Mouse (Mus musculus) kidney, embryonic 16.5 days (tissue): ENCODE measurements around the gene Tomm20. TPM values are rescaled to one million over a fixed set of nuclear protein-coding genes. Genes with fewer than 3 reads are reported as not detected.
A peak's percentile ranks its signal among the peaks of the same experiment; 100 is the strongest.

Experiments
- ATAC-seq: fragments of 200-750 bp; cut with Nextera tagmentation; 2 replicates; pipeline ENCODE4 v1.8.0; 2017; ENCODE audit warnings: moderate TSS enrichment; ENCODE audit not compliant: low FRiP score, low TSS enrichment
- H3K27ac ChIP-seq: fragments of 300-500 bp; sonication (generic); 2 replicates; pipeline ENCODE4 v1.5.1; 2014; ENCODE audit warnings: low read length
- H3K27me3 ChIP-seq: fragments of 300-500 bp; sonication (generic); 2 replicates; pipeline ENCODE4 v1.6.1; 2014; ENCODE audit warnings: low read length, control low read depth, mixed read lengths; ENCODE audit not compliant: insufficient read depth
- H3K36me3 ChIP-seq: fragments of 300-500 bp; sonication (generic); 2 replicates; pipeline ENCODE4 v1.6.1; 2014; ENCODE audit warnings: low read length, control low read depth, mixed read lengths; ENCODE audit not compliant: insufficient read depth
- H3K4me1 ChIP-seq: fragments of 300-500 bp; sonication (generic); 2 replicates; pipeline ENCODE4 v1.6.1; 2014; ENCODE audit warnings: low read length, control low read depth, mixed read lengths; ENCODE audit not compliant: insufficient read depth
- H3K4me2 ChIP-seq: fragments of 300-500 bp; sonication (generic); replicated peaks from 2 replicates; pipeline ENCODE4 v1.6.1; 2014; ENCODE audit warnings: low read depth, low read length
- H3K4me3 ChIP-seq: fragments of 300-500 bp; sonication (generic); 2 replicates; pipeline ENCODE4 v1.5.1; 2014; ENCODE audit warnings: mild to moderate bottlenecking, low read length
- H3K9ac ChIP-seq: fragments of 300-500 bp; sonication (generic); replicated peaks from 2 replicates; pipeline ENCODE4 v1.6.1; 2014; ENCODE audit warnings: low read length
- H3K9me3 ChIP-seq: fragments of 300-500 bp; sonication (generic); 2 replicates; pipeline ENCODE4 v1.6.1; 2016; ENCODE audit warnings: low read length, control low read depth
- WGBS: fragments of 180-500 bp; shearing (Covaris S2); extraction: QIAGEN DNeasy Blood & Tissue Kit; methylation state at CpG from one replicate; pipeline ENCODE4 v1.1.7; 2014; 5-methylcytosine and 5-hydroxymethylcytosine counted together
- polyA plus RNA-seq: library from polyadenylated mRNA; unstranded; fragments of >200 nt; fragmentation: Nextera tagmentation; extraction: Ambion mirVana; gene quantifications from 2 replicates; pipeline ENCODE4 v1.2.1, GENCODE M21; 2015

Gene Tomm20
- polyA plus RNA-seq, 1 experiment from 2014 or later = 258 TPM

- WGBS = 85% methylated on average over 3 of the region's 3 CpGs
- H3K27ac ChIP-seq = no peak overlapping the region
Observed at GRCm38 (mm10) chr8:126921432-126921831, 24.2 kb downstream of the Tomm20 start.

GRCm38 (mm10) chr8:126920845-126921244 lies 24.8 kb downstream of the Tomm20 start:
- ATAC-seq = peak; percentile 87
- Histone ChIP-seq H3K4me3 (no peak overlapping the region), H3K36me3 (0 out of 2 replicates have a peak, but pooled peaks cover 2% of the 10 kb centered on the region), H3K27me3 (no peaks in the 10 kb centered on the region), H3K9me3 (no peaks in the 10 kb centered on the region; the same call in 1 of the 2 replicates), H3K4me2 (no peak overlapping the region), H3K4me1 (peaks cover 20% of the 10 kb centered on the region), H3K27ac (peak overlapping the region; percentile 66), H3K9ac (peak overlapping the region; percentile 32)
- WGBS = 12% methylated on average over 3 of the region's 3 CpGs

More at GRCm38 (mm10) chr8:126921432-126921831, 24.2 kb downstream of the Tomm20 start:
- Histone ChIP-seq H3K9me3 (no peaks in the 10 kb centered on the region; the same call in 1 of the 2 replicates), H3K9ac (no peak overlapping the region), H3K4me3 (no peak overlapping the region), H3K36me3 (0 out of 2 replicates have a peak, but pooled peaks cover 2% of the 10 kb centered on the region), H3K4me1 (peaks cover 20% of the 10 kb centered on the region), H3K27me3 (no peaks in the 10 kb centered on the region), H3K4me2 (no peak overlapping the region)
- no peak for ATAC-seq

GRCm38 (mm10) chr8:126920386-126920785 lies 25.3 kb downstream of the Tomm20 start:
- H3K9me3 ChIP-seq = no peaks in the 10 kb centered on the region; the same call in 1 of the 2 replicates
- H3K9ac ChIP-seq = peak overlapping the region; percentile 32
- H3K4me3 ChIP-seq = no peak overlapping the region
- 72% methylated on average over 6 of the region's 6 CpGs for WGBS
- no peak overlapping the region for H3K4me2 ChIP-seq
- 0 out of 2 replicates have a peak, but pooled peaks cover 2% of the 10 kb centered on the region for H3K36me3 ChIP-seq
- peak overlapping the region; percentile 66 for H3K27ac ChIP-seq
- H3K4me1 ChIP-seq = peaks cover 20% of the 10 kb centered on the region
- ATAC-seq = no peak
- H3K27me3 ChIP-seq = no peaks in the 10 kb centered on the region

GRCm38 (mm10) chr8:126919703-126920102 lies 25.9 kb downstream of the Tomm20 start:
- no peak for ATAC-seq
- H3K27ac ChIP-seq = peak overlapping the region; percentile 78
- 69% methylated on average over 5 of the region's 5 CpGs for WGBS
- H3K36me3 ChIP-seq = 0 out of 2 replicates have a peak, but pooled peaks cover 2% of the 10 kb centered on the region
- no peaks in the 10 kb centered on the region; the same call in 1 of the 2 replicates for H3K9me3 ChIP-seq
- H3K4me2 ChIP-seq = no peak overlapping the region
- H3K4me3 ChIP-seq = no peak overlapping the region
- H3K4me1 ChIP-seq = peaks cover 22% of the 10 kb centered on the region
- no peak overlapping the region for H3K9ac ChIP-seq
- no peaks in the 10 kb centered on the region for H3K27me3 ChIP-seq

- Histone ChIP-seq H3K9ac (peak overlapping the region; percentile 18; the same call in 1 of the 2 replicates), H3K9me3 (no peaks in the 10 kb centered on the region; the same call in 1 of the 2 replicates), H3K4me1 (peaks cover 26% of the 10 kb centered on the region), H3K36me3 (0 out of 2 replicates have a peak, but pooled peaks cover 2% of the 10 kb centered on the region), H3K27me3 (no peaks in the 10 kb centered on the region), H3K27ac (peak overlapping the region; percentile 78), H3K4me3 (no peak overlapping the region), H3K4me2 (no peak overlapping the region)
- WGBS = 28% methylated on average over 2 of the region's 2 CpGs
- ATAC-seq = peak; percentile 84
Observed at GRCm38 (mm10) chr8:126919255-126919654, 26.4 kb downstream of the Tomm20 start.

GRCm38 (mm10) chr8:126918356-126918755 lies 27.3 kb downstream of the Tomm20 start:
- Histone ChIP-seq H3K27me3 (no peaks in the 10 kb centered on the region), H3K4me1 (peaks cover 32% of the 10 kb centered on the region), H3K4me3 (no peak overlapping the region), H3K4me2 (no peak overlapping the region), H3K9ac (no peak overlapping the region), H3K9me3 (no peaks in the 10 kb centered on the region; the same call in 1 of the 2 replicates), H3K36me3 (0 out of 2 replicates have a peak, but pooled peaks cover 2% of the 10 kb centered on the region), H3K27ac (no peak overlapping the region)
- 96% methylated on average over 1 of the region's 1 CpGs for WGBS
- ATAC-seq = no peak

- no peak overlapping the region for H3K4me3 ChIP-seq
- H3K27me3 ChIP-seq = no peaks in the 10 kb centered on the region
- 0 out of 2 replicates have a peak, but pooled peaks cover 2% of the 10 kb centered on the region for H3K36me3 ChIP-seq
- no peak overlapping the region for H3K27ac ChIP-seq
- H3K4me2 ChIP-seq = no peak overlapping the region
- H3K4me1 ChIP-seq = peaks cover 37% of the 10 kb centered on the region
- no peak for ATAC-seq
- no peaks in the 10 kb centered on the region; the same call in 1 of the 2 replicates for H3K9me3 ChIP-seq
- 66% methylated on average over 6 of the region's 6 CpGs for WGBS
- H3K9ac ChIP-seq = no peak overlapping the region
Observed at GRCm38 (mm10) chr8:126917179-126917905, 28.3 kb downstream of the Tomm20 start.

GRCm38 (mm10) chr8:126916611-126917010 lies 29.0 kb downstream of the Tomm20 start:
- Histone ChIP-seq H3K36me3 (no peaks in the 10 kb centered on the region), H3K27me3 (no peaks in the 10 kb centered on the region), H3K4me3 (no peak overlapping the region), H3K27ac (no peak overlapping the region), H3K9ac (no peak overlapping the region), H3K4me1 (peaks cover 37% of the 10 kb centered on the region), H3K4me2 (no peak overlapping the region), H3K9me3 (no peaks in the 10 kb centered on the region)
- 92% methylated on average over 4 of the region's 4 CpGs for WGBS
- no peak for ATAC-seq

- no peaks in the 10 kb centered on the region for H3K27me3 ChIP-seq
- no peak overlapping the region for H3K4me3 ChIP-seq
- ATAC-seq = no peak
- H3K9me3 ChIP-seq = no peaks in the 10 kb centered on the region
- no peak overlapping the region for H3K9ac ChIP-seq
- 37% methylated on average over 10 of the region's 10 CpGs for WGBS
- peaks cover 31% of the 10 kb centered on the region for H3K4me1 ChIP-seq
- H3K36me3 ChIP-seq = no peaks in the 10 kb centered on the region
- H3K4me2 ChIP-seq = no peak overlapping the region
- no peak overlapping the region for H3K27ac ChIP-seq
Observed at GRCm38 (mm10) chr8:126914609-126915375, 30.9 kb downstream of the Tomm20 start.
